28 mouse cellular contexts compared by ENCODE assay signal in genomic region chr8:118665081-118665480, GRCm38 (mm10).
DNase-seq lines count a peak whose midpoint lies in the region; ATAC-seq lines count a peak whose summit lies in the region.
"Had no signal": no experiment of that assay in that cellular context is flagged by ENCODE, and none has a peak within 500 bp of the region (broad histone marks: within the 10 kb centered on the region; RNA-seq: fewer than 3 reads in every experiment).

No protein-coding gene starts in this region.

- no peak overlapping the region for H3K4me3 ChIP-seq in kidney, embryonic 15.5 days (replicated peaks)
- H3K4me3 ChIP-seq: forebrain, embryonic 13.5 days; heart, embryonic 10.5 days; heart, embryonic 15.5 days; liver, embryonic 12.5 days; midbrain, embryonic 12.5 days; myocyte had no signal

- no peaks in the 10 kb centered on the region for H3K9me3 ChIP-seq in kidney, embryonic 15.5 days (replicated peaks)
- H3K9me3 ChIP-seq: forebrain, embryonic 13.5 days; heart, embryonic 10.5 days; heart, embryonic 15.5 days had no signal

- H3K4me1 ChIP-seq in kidney, embryonic 15.5 days: no peaks in the 10 kb centered on the region
- H3K4me1 ChIP-seq: heart, embryonic 10.5 days; liver, embryonic 12.5 days had no signal

- H3K27ac ChIP-seq in kidney, embryonic 15.5 days: no peak overlapping the region
- H3K27ac ChIP-seq: forebrain, embryonic 13.5 days; heart, embryonic 10.5 days; heart, embryonic 15.5 days; liver, embryonic 12.5 days; midbrain, embryonic 12.5 days had no signal

- no peak overlapping the region for H3K4me2 ChIP-seq in kidney, embryonic 15.5 days
- H3K4me2 ChIP-seq: forebrain, embryonic 13.5 days; heart, embryonic 15.5 days; liver, embryonic 12.5 days; midbrain, embryonic 12.5 days had no signal

- WGBS in kidney, embryonic 15.5 days: 60% methylated on average over 5 of the region's 5 CpGs

- H3K9ac ChIP-seq in kidney, embryonic 15.5 days: no peak overlapping the region
- H3K9ac ChIP-seq: forebrain, embryonic 13.5 days; heart, embryonic 15.5 days; liver, embryonic 12.5 days; liver, postnatal 0 days; midbrain, embryonic 12.5 days had no signal

- no peaks in the 10 kb centered on the region for H3K36me3 ChIP-seq in kidney, embryonic 15.5 days
- H3K36me3 ChIP-seq: heart, embryonic 10.5 days; heart, embryonic 15.5 days; liver, embryonic 12.5 days; midbrain, embryonic 12.5 days had no signal

- intact Hi-C loops in left cerebral cortex, postnatal 10 days (cut with DNase I): no loop called here

- no peak for ATAC-seq in kidney, embryonic 15.5 days (replicated peaks; ENCODE audit: low FRiP score)
- ATAC-seq: forebrain, embryonic 13.5 days; inflammation-experienced regulatory T-cells, adult 6 months; liver, embryonic 12.5 days; liver, postnatal 0 days; Patski had no signal

- no peaks in the 10 kb centered on the region for H3K27me3 ChIP-seq in kidney, embryonic 15.5 days
- H3K27me3 ChIP-seq: forebrain, embryonic 13.5 days; heart, embryonic 15.5 days; liver, embryonic 12.5 days; midbrain, embryonic 12.5 days; Patski had no signal

- peak; percentile 13 to 37 for DNase-seq in frontal cortex, postnatal 36 days (ENCODE audit: low spot score in 2 of 2)
- DNase-seq in frontal cortex, postnatal 25 days (ENCODE audit: low spot score in 2 of 2): no peak
- peak; percentile 23 to 27 for DNase-seq in left cerebral cortex, adult 9 months (ENCODE audit: low spot score in 2 of 2)
- no peak for DNase-seq in left cerebral cortex, postnatal 10 days (ENCODE audit: extremely low spot score in 1 of 2, low spot score in 2 of 2)
- peak; percentile 16 to 19 for DNase-seq in right cerebral cortex, postnatal 36 days (ENCODE audit: low spot score in 2 of 2)
- DNase-seq in right cerebral cortex, postnatal 14 days: no peak
- DNase-seq: adrenal gland, postnatal 10 days; cerebellum, adult 11 months; cerebellum, adult 9-10 months; cerebellum, postnatal 36 days; gastrocnemius, postnatal 25 days; heart, adult 11 months; kidney, adult 11 months; kidney, postnatal 25 days; liver, postnatal 0 days; lung, postnatal 36 days; spleen, adult 18-20 months; thymus, adult 18-20 months; thymus, postnatal 36 days had no signal

Comparison
In these comparisons a context has a peak if more than half of its experiments do, and no peak if none do; other contexts are left out.
1. DNase-seq: peak in frontal cortex, postnatal 36 days (2 of 2), left cerebral cortex, adult 9 months (2 of 2) and right cerebral cortex, postnatal 36 days (2 of 2); none in frontal cortex, postnatal 25 days (0 of 2), left cerebral cortex, postnatal 10 days (0 of 2) and right cerebral cortex, postnatal 14 days (single experiment).